Mouse (Mus musculus) CH12.LX (cell line): ENCODE measurements at regions not wholly inside any gene's neighbourhood (a gene's known extent, or its start where the extent isn't known, plus 50 kb on each side); places are given as distances from the start of the nearest gene placed in this dataset.

Experiments used
- BHLHE40 ChIP-seq: IDR thresholded peaks from 2 replicates; pipeline ENCODE4 v1.6.1; 2011; ENCODE audit warnings: mild to moderate bottlenecking, low read depth, low read length, improper control_type of control experiment
- CHD2 ChIP-seq: IDR thresholded peaks from 2 replicates; pipeline ENCODE4 v1.6.1; 2011; ENCODE audit warnings: low read length, improper control_type of control experiment
- CTCF ChIP-seq, 2 experiments: IDR thresholded peaks in 1 of 2; conservative IDR thresholded peaks in 1 of 2; 2 replicates each; pipeline ENCODE4 v1.5.1; 2011 to 2012; ENCODE audit warnings: low read depth in 2 of 2, low read length in 2 of 2, improper control_type of control experiment in 1 of 2, inconsistent platforms in 1 of 2, mild to moderate bottlenecking in 1 of 2, moderate library complexity in 1 of 2
- EP300 ChIP-seq: IDR thresholded peaks from 2 replicates; pipeline ENCODE4 v1.6.1; 2011; ENCODE audit warnings: low read length, improper control_type of control experiment
- HCFC1 ChIP-seq: IDR thresholded peaks from 2 replicates; pipeline ENCODE4 v1.6.1; 2012; ENCODE audit warnings: low read depth, mild to moderate bottlenecking, inconsistent platforms, low read length, improper control_type of control experiment
- MAFK ChIP-seq: IDR thresholded peaks from 2 replicates; pipeline ENCODE4 v1.6.1; 2011; ENCODE audit warnings: low read length, improper control_type of control experiment; ENCODE audit not compliant: insufficient replicate concordance
- MAX ChIP-seq: IDR thresholded peaks from 2 replicates; pipeline ENCODE4 v1.6.1; 2011; ENCODE audit warnings: low read length, improper control_type of control experiment
- POLR2A ChIP-seq: IDR thresholded peaks from 2 replicates; pipeline ENCODE4 v1.6.1; 2011; ENCODE audit warnings: low read depth, mild to moderate bottlenecking, improper control_type of control experiment, low read length
- RCOR1 ChIP-seq: conservative IDR thresholded peaks from 2 replicates; pipeline ENCODE4 v1.6.1; 2012; ENCODE audit warnings: low read depth, mild to moderate bottlenecking, inconsistent platforms, low read length, improper control_type of control experiment
- ZC3H11A ChIP-seq: IDR thresholded peaks from 2 replicates; pipeline ENCODE4 v1.6.1; 2012; ENCODE audit warnings: low read depth, mild to moderate bottlenecking, inconsistent platforms, low read length, improper control_type of control experiment
- ZNF384 ChIP-seq: IDR thresholded peaks from 2 replicates; pipeline ENCODE4 v1.6.1; 2012; ENCODE audit warnings: low read depth, low read length, improper control_type of control experiment, inconsistent platforms

- no peak for TF ChIP-seq HCFC1
- no peak for TF ChIP-seq CTCF (conservative IDR thresholded peaks at IDR 0.05 in 1 of 2, IDR thresholded peaks at IDR 0.05 in 1 of 2; ENCODE audit: low read depth in 2 of 2, low read length in 2 of 2)
- no peak for TF ChIP-seq EP300
- TF ChIP-seq POLR2A = no peak
- no peak for TF ChIP-seq MAFK
- TF ChIP-seq CHD2 = no peak
- no peak for TF ChIP-seq RCOR1
- TF ChIP-seq ZC3H11A = no peak
- no peak for TF ChIP-seq BHLHE40
- no peak for TF ChIP-seq ZNF384
- no peak for TF ChIP-seq MAX
Observed at GRCm38 (mm10) chr11:111260691-111261383, 194.9 kb downstream of the Kcnj2 start.
